Mouse (Mus musculus) midbrain, postnatal 0 days (tissue): Measurements from ENCODE around the gene Cspg4. TPM values are rescaled to one million over a fixed set of nuclear protein-coding genes. Genes with fewer than 3 reads are reported as not detected.
"Not testable (repeated sequence)": the region's sequence is repeated elsewhere in the genome, so short reads cannot be mapped to it uniquely, and the experiment has no call there.

Source experiments
- ATAC-seq: fragments of 200-750 bp; cut with Nextera tagmentation; 2 replicates; pipeline ENCODE4 v1.8.0; 2017; ENCODE audit warnings: moderate number of reproducible peaks, mild to moderate bottlenecking, moderate TSS enrichment, moderate library complexity; ENCODE audit not compliant: low FRiP score
- DNase-seq: peaks from one replicate; pipeline ENCODE4 v3.0.0-alpha.2; 2015; ENCODE audit warnings: low spot score
- H3K27ac ChIP-seq: fragments of 300-500 bp; sonication (generic); 2 replicates; pipeline ENCODE4 v1.5.1; 2014; ENCODE audit warnings: low read depth, mild to moderate bottlenecking, low read length, mixed read lengths
- H3K27me3 ChIP-seq: fragments of 300-500 bp; sonication (generic); 2 replicates; pipeline ENCODE4 v1.6.1; 2014; ENCODE audit warnings: low read length, control low read depth, mixed read lengths; ENCODE audit not compliant: insufficient read depth
- H3K36me3 ChIP-seq: fragments of 300-500 bp; sonication (generic); 2 replicates; pipeline ENCODE4 v1.6.1; 2014; ENCODE audit warnings: low read length, control low read depth, mixed read lengths; ENCODE audit not compliant: insufficient read depth
- H3K4me1 ChIP-seq: fragments of 300-500 bp; sonication (generic); 2 replicates; pipeline ENCODE4 v1.6.1; 2014; ENCODE audit warnings: mild to moderate bottlenecking, control low read depth, antibody characterized with exemption, low read length, mixed read lengths; ENCODE audit not compliant: insufficient read depth
- H3K4me2 ChIP-seq: fragments of 300-500 bp; sonication (generic); 2 replicates; pipeline ENCODE4 v1.6.1; 2014; ENCODE audit warnings: low read depth, mild to moderate bottlenecking, low read length, mixed read lengths; ENCODE audit not compliant: poor library complexity, severe bottlenecking
- H3K4me3 ChIP-seq: fragments of 300-500 bp; sonication (generic); 2 replicates; pipeline ENCODE4 v1.5.1; 2014; ENCODE audit warnings: low read depth, mild to moderate bottlenecking, low read length, moderate library complexity
- H3K9ac ChIP-seq: fragments of 300-500 bp; sonication (generic); replicated peaks from 2 replicates; pipeline ENCODE4 v1.6.1; 2014; ENCODE audit warnings: mild to moderate bottlenecking, low read length, moderate library complexity, mixed read lengths; ENCODE audit not compliant: poor library complexity, severe bottlenecking
- H3K9me3 ChIP-seq: fragments of 300-500 bp; sonication (generic); 2 replicates; pipeline ENCODE4 v1.6.1; 2016; ENCODE audit warnings: low read length, control low read depth
- CTCF ChIP-seq: IDR thresholded peaks from 2 replicates; pipeline ENCODE4 v1.5.1; 2016; ENCODE audit warnings: antibody characterized with exemption, mild to moderate bottlenecking
- WGBS: fragments of 180-500 bp; shearing (Covaris S2); extraction: QIAGEN DNeasy Blood & Tissue Kit; methylation state at CpG from one replicate; pipeline ENCODE4 v1.1.7; 2014; 5-methylcytosine and 5-hydroxymethylcytosine counted together
- polyA plus RNA-seq: library from polyadenylated mRNA; unstranded; fragments of >200 nt; fragmentation: Nextera tagmentation; extraction: Ambion mirVana; gene quantifications from 2 replicates; pipeline ENCODE4 v1.2.1, GENCODE M21; 2015
- total RNA-seq: library from RNA; depleted of rRNA; stranded (reverse); fragments of >200 nt; gene quantifications from 2 replicates; pipeline ENCODE4 v1.2.3, GENCODE M21; 2014

Gene Cspg4
- total and polyA plus RNA-seq, 2 experiments from 2014 or later = 7.5 to 37.3 TPM

DNA sequence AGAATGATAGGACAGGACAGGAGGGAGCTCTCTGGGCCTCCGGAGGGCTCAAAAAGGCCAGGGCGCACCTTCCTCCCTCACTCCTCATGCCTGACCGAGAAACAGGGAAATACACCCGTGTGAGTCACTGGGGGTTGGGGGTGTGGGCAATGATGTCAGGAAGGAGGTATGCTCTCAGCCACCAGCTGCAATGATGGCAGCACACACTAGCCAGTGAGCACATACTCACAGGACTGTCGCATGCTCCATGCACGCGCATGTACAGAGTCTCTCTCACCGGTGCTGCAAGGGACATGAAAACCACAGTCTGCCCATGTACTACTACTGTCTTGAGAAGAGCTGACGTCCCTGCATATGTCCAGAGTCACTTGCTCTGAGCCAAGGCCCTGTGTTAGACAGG is 42.7 kb downstream of the Cspg4 start:
- ATAC-seq (no peak), DNase-seq (no peak)
- no peaks in the 10 kb centered on the region for H3K9me3 ChIP-seq
- H3K4me2 ChIP-seq = no peak overlapping the region
- no peak overlapping the region for H3K4me3 ChIP-seq
- H3K27ac ChIP-seq = no peak overlapping the region
- no peaks in the 10 kb centered on the region for H3K36me3 ChIP-seq
- H3K9ac ChIP-seq = no peak overlapping the region
- no peak for TF ChIP-seq CTCF
- no peaks in the 10 kb centered on the region for H3K27me3 ChIP-seq
- WGBS = 89% methylated on average over 9 of the region's 9 CpGs
- H3K4me1 ChIP-seq = no peaks in the 10 kb centered on the region

DNA sequence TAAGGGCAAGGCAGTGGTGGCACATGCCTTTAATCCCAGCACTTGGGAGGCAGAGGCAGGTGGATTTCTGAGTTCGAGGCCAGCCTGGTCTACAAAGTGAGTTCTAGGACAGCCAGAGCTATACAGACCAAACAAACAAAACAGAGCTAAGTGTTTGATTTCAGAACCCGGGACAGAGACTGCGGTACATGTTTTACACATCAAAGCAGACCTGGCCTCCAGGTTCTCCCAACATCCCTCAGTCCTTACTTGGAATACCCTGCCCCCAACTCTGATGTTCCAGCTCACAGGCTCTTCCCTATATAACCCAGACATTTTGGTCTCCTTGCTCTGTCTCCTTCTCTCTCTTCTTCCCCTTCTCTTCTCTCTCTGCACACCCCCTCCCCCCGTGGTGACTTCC is 45.2 kb downstream of the Cspg4 start:
- H3K36me3 ChIP-seq, H3K9me3 ChIP-seq, ATAC-seq, H3K4me3 ChIP-seq, DNase-seq, H3K9ac ChIP-seq, H3K27ac ChIP-seq, H3K4me2 ChIP-seq, H3K27me3 ChIP-seq, H3K4me1 ChIP-seq: not testable (repeated sequence)
- 54% methylated on average over 4 of the region's 4 CpGs for whole genome bisulfite sequencing

GRCm38 (mm10) chr9:56911017-56911416 is 46.2 kb downstream of the Cspg4 start:
- Histone ChIP-seq H3K27ac (no peak overlapping the region), H3K4me1 (no peaks in the 10 kb centered on the region), H3K4me2 (no peak overlapping the region), H3K4me3 (no peak overlapping the region), H3K9ac (no peak overlapping the region), H3K9me3 (no peaks in the 10 kb centered on the region), H3K27me3 (no peaks in the 10 kb centered on the region), H3K36me3 (no peaks in the 10 kb centered on the region)
- no peak for DNase-seq
- TF ChIP-seq CTCF = no peak
- 56% methylated on average over 1 of the region's 1 CpGs for WGBS
- no peak for ATAC-seq

- no peaks in the 10 kb centered on the region for H3K9me3 ChIP-seq
- no peak for DNase-seq
- H3K36me3 ChIP-seq = no peaks in the 10 kb centered on the region
- no peak overlapping the region for H3K4me3 ChIP-seq
- ATAC-seq = no peak
- no peak for TF ChIP-seq CTCF
- no peak overlapping the region for H3K4me2 ChIP-seq
- WGBS = 91% methylated on average over 9 of the region's 9 CpGs
- no peaks in the 10 kb centered on the region for H3K4me1 ChIP-seq
- H3K9ac ChIP-seq = no peak overlapping the region
- no peak overlapping the region for H3K27ac ChIP-seq
- no peaks in the 10 kb centered on the region for H3K27me3 ChIP-seq
Measured at GRCm38 (mm10) chr9:56913991-56914390, 49.2 kb downstream of the Cspg4 start.

DNA sequence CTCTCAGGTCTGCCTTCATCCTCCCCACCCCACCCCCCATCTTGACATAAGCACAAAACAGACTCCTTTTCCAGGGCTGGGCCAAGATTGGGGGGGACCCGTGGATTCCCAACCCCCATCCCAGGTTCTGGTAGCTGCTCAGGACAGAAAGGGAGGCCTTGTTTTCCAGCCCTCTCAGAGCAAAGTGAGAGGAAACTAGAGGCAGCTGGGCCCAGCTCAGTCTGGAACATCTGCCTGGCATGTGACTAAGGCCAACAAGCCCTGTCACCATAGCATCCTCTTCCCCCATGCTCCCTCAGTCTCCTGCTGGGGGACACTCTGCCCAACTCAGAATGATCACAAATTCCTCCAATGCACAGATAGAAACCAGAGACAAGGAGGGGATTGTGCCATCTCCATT is 50.3 kb downstream of the Cspg4 start:
- Histone ChIP-seq H3K27ac (no peak overlapping the region), H3K27me3 (no peaks in the 10 kb centered on the region), H3K9me3 (no peaks in the 10 kb centered on the region), H3K36me3 (no peaks in the 10 kb centered on the region), H3K4me3 (no peak overlapping the region), H3K9ac (no peak overlapping the region), H3K4me2 (no peak overlapping the region), H3K4me1 (no peaks in the 10 kb centered on the region)
- no peak for TF ChIP-seq CTCF
- ATAC-seq (no peak), DNase-seq (no peak)
- WGBS = 81% methylated on average over 1 of the region's 1 CpGs

DNA sequence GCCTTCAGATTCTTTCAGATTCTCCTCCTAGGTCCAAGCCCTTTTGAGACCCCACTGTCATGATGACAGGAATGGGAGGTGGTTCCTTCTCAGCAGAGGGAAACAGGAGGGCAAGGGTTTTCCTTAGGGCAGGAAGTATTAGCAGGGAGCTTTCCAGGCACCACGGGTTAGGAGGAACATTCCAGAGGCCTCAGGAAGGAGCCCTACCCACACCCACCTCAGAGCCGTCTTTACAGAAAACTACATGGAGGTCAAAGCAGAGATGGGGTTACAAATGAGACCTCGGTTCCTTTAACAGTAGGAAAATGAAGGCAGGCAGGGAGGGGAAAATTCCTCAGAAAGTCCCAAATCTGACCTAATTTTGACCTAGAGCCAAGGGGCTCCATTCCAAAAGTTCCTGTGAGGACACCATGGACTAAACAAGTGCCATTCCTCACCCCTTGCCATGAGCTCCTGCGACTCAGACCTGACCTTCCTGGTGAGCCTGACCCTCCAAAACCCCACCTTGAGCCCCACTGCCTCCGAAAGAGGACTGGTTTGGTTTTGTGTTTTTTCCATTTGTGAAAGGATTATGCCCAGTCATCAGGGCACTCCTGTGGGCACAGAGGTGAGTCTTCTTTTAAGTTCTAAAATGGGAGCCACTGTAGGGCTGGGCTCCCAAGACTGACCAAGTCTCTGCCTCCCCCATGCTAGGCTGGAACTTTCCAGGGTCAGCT is 51.0 kb downstream of the Cspg4 start:
- no peak overlapping the region for H3K9ac ChIP-seq
- no peak overlapping the region for H3K4me2 ChIP-seq
- no peak for ATAC-seq
- no peak for DNase-seq
- whole genome bisulfite sequencing = 82% methylated on average over 5 of the region's 5 CpGs
- H3K27ac ChIP-seq = no peak overlapping the region
- no peaks in the 10 kb centered on the region for H3K9me3 ChIP-seq
- no peaks in the 10 kb centered on the region for H3K27me3 ChIP-seq
- no peaks in the 10 kb centered on the region for H3K36me3 ChIP-seq
- no peak overlapping the region for H3K4me3 ChIP-seq
- TF ChIP-seq CTCF = no peak
- H3K4me1 ChIP-seq = no peaks in the 10 kb centered on the region
